In genomic region chr9:110684100-110684831, GRCm38 (mm10) we compare ENCODE assay signal across 8 mouse cellular contexts. TPM values are rescaled to one million over a fixed set of nuclear protein-coding genes. Genes with fewer than 3 reads are reported as not detected.
A peak's percentile ranks its signal among the peaks of the same experiment; 100 is the strongest.
DNase-seq lines count a peak whose midpoint lies in the region; ATAC-seq and TF ChIP-seq lines count a peak whose summit lies in the region.

No protein-coding gene starts in this region.

- ATAC-seq in forebrain, embryonic 11.5 days (replicated peaks; ENCODE audit: low FRiP score): no peak
- 0 out of 2 replicates have a peak, but pooled peaks have one; percentile 35 for ATAC-seq in limb, embryonic 14.5 days (ENCODE audit: low FRiP score, low read depth)
- no peak for ATAC-seq in neural tube, embryonic 15.5 days (ENCODE audit: low FRiP score)

- H3K4me1 ChIP-seq in forebrain, embryonic 10.5 days: peaks cover 60% of the 10 kb centered on the region
- H3K4me1 ChIP-seq in forebrain, embryonic 11.5 days (replicated peaks; ENCODE audit: control insufficient read depth, insufficient read depth, low read length): 0 out of 2 replicates have a peak, but pooled peaks cover 9% of the 10 kb centered on the region
- peaks cover 14% of the 10 kb centered on the region for H3K4me1 ChIP-seq in limb, embryonic 14.5 days (ENCODE audit: control insufficient read depth, insufficient read depth, low read length)
- peaks cover 35% of the 10 kb centered on the region for H3K4me1 ChIP-seq in neural tube, embryonic 15.5 days

- no peak overlapping the region for H3K4me3 ChIP-seq in forebrain, embryonic 10.5 days
- H3K4me3 ChIP-seq in forebrain, embryonic 11.5 days (ENCODE audit: low read depth, low read length): no peak overlapping the region
- H3K4me3 ChIP-seq in limb, embryonic 14.5 days (replicated peaks; ENCODE audit: low read length): no peak overlapping the region
- H3K4me3 ChIP-seq in neural tube, embryonic 15.5 days (replicated peaks): no peak overlapping the region

- no peaks in the 10 kb centered on the region for H3K9me3 ChIP-seq in forebrain, embryonic 10.5 days
- no peaks in the 10 kb centered on the region for H3K9me3 ChIP-seq in forebrain, embryonic 11.5 days (ENCODE audit: control insufficient read depth, low read length)
- no peaks in the 10 kb centered on the region for H3K9me3 ChIP-seq in limb, embryonic 14.5 days (ENCODE audit: control insufficient read depth, low read length)
- no peaks in the 10 kb centered on the region for H3K9me3 ChIP-seq in neural tube, embryonic 15.5 days (replicated peaks)

- TF ChIP-seq POLR2A in limb, embryonic 14.5 days (IDR thresholded peaks at IDR 0.05; ENCODE audit: borderline replicate concordance, extremely low read depth, insufficient read depth, insufficient read length): no peak

- no peak for DNase-seq in forebrain, embryonic 10.5 days (ENCODE audit: extremely low spot score, low spot score)
- no peak for DNase-seq in forebrain, embryonic 11.5 days (ENCODE audit: low spot score)
- peak; percentile 81 for DNase-seq in cerebellum, adult 11 months
- peak; percentile 77 to 84 for DNase-seq in heart, adult 18-20 months
- peak; percentile 93 for DNase-seq in kidney, adult 18-20 months
- DNase-seq in limb, embryonic 14.5 days (ENCODE audit: low spot score): peak; percentile 77
- DNase-seq in urinary bladder, postnatal 4 days (ENCODE audit: low spot score in 2 of 2): peak; percentile 77 to 80

- peaks cover 14% of the 10 kb centered on the region for H3K36me3 ChIP-seq in forebrain, embryonic 10.5 days (replicated peaks)
- no peaks in the 10 kb centered on the region for H3K36me3 ChIP-seq in forebrain, embryonic 11.5 days (ENCODE audit: control insufficient read depth, insufficient read depth, low read length)
- H3K36me3 ChIP-seq in limb, embryonic 14.5 days (ENCODE audit: control insufficient read depth, insufficient read depth, low read length): no peaks in the 10 kb centered on the region
- H3K36me3 ChIP-seq in neural tube, embryonic 15.5 days: no peaks in the 10 kb centered on the region

- H3K4me2 ChIP-seq in forebrain, embryonic 11.5 days (ENCODE audit: low read depth, low read length, severe bottlenecking): no peak overlapping the region
- no peak overlapping the region for H3K4me2 ChIP-seq in limb, embryonic 14.5 days (replicated peaks; ENCODE audit: low read depth, low read length, severe bottlenecking)
- no peak overlapping the region for H3K4me2 ChIP-seq in neural tube, embryonic 15.5 days

- WGBS in forebrain, embryonic 10.5 days: 82% methylated on average over 6 of the region's 6 CpGs
- 73% methylated on average over 6 of the region's 6 CpGs for WGBS in forebrain, embryonic 11.5 days
- WGBS in limb, embryonic 14.5 days: 75% methylated on average over 6 of the region's 6 CpGs
- 56% methylated on average over 6 of the region's 6 CpGs for WGBS in neural tube, embryonic 15.5 days

- H3K27me3 ChIP-seq in forebrain, embryonic 10.5 days (ENCODE audit: poor library complexity, severe bottlenecking): no peaks in the 10 kb centered on the region
- no peaks in the 10 kb centered on the region for H3K27me3 ChIP-seq in forebrain, embryonic 11.5 days (ENCODE audit: control insufficient read depth, insufficient read depth, low read length)
- H3K27me3 ChIP-seq in limb, embryonic 14.5 days (ENCODE audit: control insufficient read depth, insufficient read depth, low read length): no peaks in the 10 kb centered on the region
- no peaks in the 10 kb centered on the region for H3K27me3 ChIP-seq in neural tube, embryonic 15.5 days (replicated peaks)

- H3K9ac ChIP-seq in forebrain, embryonic 11.5 days (ENCODE audit: low read length): no peak overlapping the region
- no peak overlapping the region for H3K9ac ChIP-seq in limb, embryonic 14.5 days (ENCODE audit: low read depth, low read length, severe bottlenecking)
- no peak overlapping the region for H3K9ac ChIP-seq in neural tube, embryonic 15.5 days (replicated peaks)

- H3K27ac ChIP-seq in forebrain, embryonic 10.5 days: peak overlapping the region; percentile 66
- H3K27ac ChIP-seq in forebrain, embryonic 11.5 days (ENCODE audit: low read depth, low read length): no peak overlapping the region
- H3K27ac ChIP-seq in limb, embryonic 14.5 days (replicated peaks; ENCODE audit: low read depth, low read length): peak overlapping the region; percentile 52; the same call in 1 of the 2 replicates
- peak overlapping the region; percentile 75 for H3K27ac ChIP-seq in neural tube, embryonic 15.5 days (replicated peaks)

RNA-seq across cellular contexts. Expression of gene Ccdc12, which starts 28.0 kb away (rescaled TPM):
- polyA plus RNA-seq in forebrain, embryonic 10.5 days (2016; fragmentation: Nextera tagmentation; extraction: Ambion mirVana): 178 and 183 TPM in 2 replicates
- polyA plus RNA-seq in forebrain, embryonic 11.5 days (2014; fragmentation: Nextera tagmentation; extraction: Ambion mirVana): 149 and 164 TPM in 2 replicates
- 10 to 100 TPM; 57.3 to 61.5 TPM for total RNA-seq in heart, adult 18-20 months (2021)
- 72.2 and 83.8 TPM in 2 replicates for polyA plus RNA-seq in limb, embryonic 14.5 days (2012; rRNA removed)
- 102 and 123 TPM in 2 replicates for polyA plus RNA-seq in limb, embryonic 14.5 days (2014; fragmentation: Nextera tagmentation; extraction: Ambion mirVana)
- polyA plus RNA-seq in neural tube, embryonic 15.5 days (2015; fragmentation: Nextera tagmentation; extraction: Ambion mirVana): 96.3 and 112 TPM in 2 replicates

RNA-seq across cellular contexts. Expression of gene Nbeal2, which starts 30.3 kb away (rescaled TPM):
- polyA plus RNA-seq in forebrain, embryonic 10.5 days (2016; fragmentation: Nextera tagmentation; extraction: Ambion mirVana): 1.4 and 2.0 TPM in 2 replicates
- 2.2 and 2.4 TPM in 2 replicates for polyA plus RNA-seq in forebrain, embryonic 11.5 days (2014; fragmentation: Nextera tagmentation; extraction: Ambion mirVana)
- 1 to 10 TPM; 6.8 to 7.6 TPM for total RNA-seq in heart, adult 18-20 months (2021)
- 8.4 and 9.4 TPM in 2 replicates for polyA plus RNA-seq in limb, embryonic 14.5 days (2012; rRNA removed)
- 3.2 and 3.3 TPM in 2 replicates for polyA plus RNA-seq in limb, embryonic 14.5 days (2014; fragmentation: Nextera tagmentation; extraction: Ambion mirVana)
- 3.1 and 5.9 TPM in 2 replicates for polyA plus RNA-seq in neural tube, embryonic 15.5 days (2015; fragmentation: Nextera tagmentation; extraction: Ambion mirVana)

RNA-seq across cellular contexts. Expression of gene Myl3, which starts 57.4 kb away (rescaled TPM):
- 0.27 and 0.54 TPM in 2 replicates for polyA plus RNA-seq in forebrain, embryonic 10.5 days (2016; fragmentation: Nextera tagmentation; extraction: Ambion mirVana)
- polyA plus RNA-seq in forebrain, embryonic 11.5 days (2014; fragmentation: Nextera tagmentation; extraction: Ambion mirVana): 0.92 TPM in 1 of 2 replicates, not detected in the other
- over 10,000 TPM; 10,039 to 12,689 TPM for total RNA-seq in heart, adult 18-20 months (2021)
- polyA plus RNA-seq in limb, embryonic 14.5 days (2012; rRNA removed): 18.9 and 26.1 TPM in 2 replicates
- 16.4 and 28.1 TPM in 2 replicates for polyA plus RNA-seq in limb, embryonic 14.5 days (2014; fragmentation: Nextera tagmentation; extraction: Ambion mirVana)
- 1.9 and 4.1 TPM in 2 replicates for polyA plus RNA-seq in neural tube, embryonic 15.5 days (2015; fragmentation: Nextera tagmentation; extraction: Ambion mirVana)

Comparison
In these comparisons a context has a peak if more than half of its experiments do, and no peak if none do; other contexts are left out.
1. DNase-seq: peak in cerebellum, adult 11 months (single experiment), heart, adult 18-20 months (2 of 2), kidney, adult 18-20 months (single experiment), limb, embryonic 14.5 days (single experiment) and urinary bladder, postnatal 4 days (2 of 2); none in forebrain, embryonic 10.5 days (single experiment) and forebrain, embryonic 11.5 days (single experiment).